Mouse (Mus musculus): ENCODE measurements around the gene Naaladl2. TPM values are rescaled to one million over a fixed set of nuclear protein-coding genes. Genes with fewer than 3 reads are reported as not detected.

Naaladl2 gene
- polyA plus RNA-seq, 1 experiment from 2014 or later: 3.9 TPM

- Histone ChIP-seq H3K36me3 (ENCODE audit: insufficient read depth, low read length) (no peaks in the 10 kb centered on the region), H3K9me3 (replicated peaks; ENCODE audit: low read length) (no peaks in the 10 kb centered on the region), H3K4me1 (replicated peaks; ENCODE audit: insufficient read depth, low read length) (no peaks in the 10 kb centered on the region), H3K27ac (no peak overlapping the region), H3K27me3 (ENCODE audit: insufficient read depth, low read length) (no peaks in the 10 kb centered on the region), H3K4me3 (replicated peaks; ENCODE audit: low read depth, low read length) (no peak overlapping the region), H3K9ac (ENCODE audit: low read depth, low read length) (no peak overlapping the region), H3K4me2 (ENCODE audit: low read length) (no peak overlapping the region)
- 54% methylated on average over 3 of the region's 3 CpGs for WGBS
- no peak for DNase-seq (ENCODE audit: low spot score)
- TF ChIP-seq CTCF (IDR thresholded peaks at IDR 0.05; ENCODE audit: low read depth): no peak
- no peak for ATAC-seq (replicated peaks; ENCODE audit: low FRiP score, low read depth)
Measured at GRCm38 (mm10) chr3:24670500-24670899, 473.6 kb downstream of the Naaladl2 start.

GRCm38 (mm10) chr3:24668052-24668916 is 475.8 kb downstream of the Naaladl2 start:
- H3K4me2 ChIP-seq (ENCODE audit: low read length): no peak overlapping the region
- H3K4me3 ChIP-seq (replicated peaks; ENCODE audit: low read depth, low read length): no peak overlapping the region
- H3K9ac ChIP-seq (ENCODE audit: low read depth, low read length): no peak overlapping the region
- no peaks in the 10 kb centered on the region for H3K27me3 ChIP-seq (ENCODE audit: insufficient read depth, low read length)
- no peaks in the 10 kb centered on the region for H3K36me3 ChIP-seq (ENCODE audit: insufficient read depth, low read length)
- ATAC-seq (replicated peaks; ENCODE audit: low FRiP score, low read depth): no peak
- WGBS: 49% methylated on average over 3 of the region's 3 CpGs
- peak overlapping the region; percentile 25; the same call in 1 of the 2 replicates for H3K27ac ChIP-seq
- H3K9me3 ChIP-seq (replicated peaks; ENCODE audit: low read length): no peaks in the 10 kb centered on the region
- H3K4me1 ChIP-seq (replicated peaks; ENCODE audit: insufficient read depth, low read length): no peaks in the 10 kb centered on the region
- peak; percentile 31 for DNase-seq (ENCODE audit: low spot score)
- TF ChIP-seq CTCF (IDR thresholded peaks at IDR 0.05; ENCODE audit: low read depth): no peak

- Histone ChIP-seq H3K9me3 (replicated peaks; ENCODE audit: low read length) (no peaks in the 10 kb centered on the region), H3K4me1 (replicated peaks; ENCODE audit: insufficient read depth, low read length) (no peaks in the 10 kb centered on the region), H3K4me2 (ENCODE audit: low read length) (no peak overlapping the region), H3K36me3 (ENCODE audit: insufficient read depth, low read length) (no peaks in the 10 kb centered on the region), H3K9ac (ENCODE audit: low read depth, low read length) (no peak overlapping the region), H3K4me3 (replicated peaks; ENCODE audit: low read depth, low read length) (no peak overlapping the region), H3K27ac (no peak overlapping the region), H3K27me3 (ENCODE audit: insufficient read depth, low read length) (no peaks in the 10 kb centered on the region)
- ATAC-seq (replicated peaks; ENCODE audit: low FRiP score, low read depth) (no peak), DNase-seq (ENCODE audit: low spot score) (no peak)
- TF ChIP-seq CTCF (IDR thresholded peaks at IDR 0.05; ENCODE audit: low read depth): no peak
- 74% methylated on average over 1 of the region's 1 CpGs for WGBS
Measured at GRCm38 (mm10) chr3:24665408-24665807, 478.7 kb downstream of the Naaladl2 start.

DNA sequence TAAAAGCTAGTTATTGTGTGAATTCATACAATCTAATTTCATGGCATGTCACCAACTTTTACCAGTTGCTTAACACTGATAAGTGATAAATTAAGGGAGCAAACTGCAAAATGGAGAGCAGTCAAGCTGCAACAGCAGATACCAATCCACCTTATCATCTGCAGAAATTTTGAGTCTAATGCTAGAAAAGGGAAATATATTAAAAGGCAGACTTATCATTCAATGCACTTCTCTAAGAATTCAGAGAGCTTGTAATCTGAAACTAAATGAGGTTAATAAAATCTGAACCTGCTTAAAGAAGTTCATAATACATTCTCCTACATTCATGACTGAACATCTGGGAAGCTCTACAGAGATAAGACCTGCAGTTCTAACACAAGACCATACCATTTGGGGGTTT is 480.3 kb downstream of the Naaladl2 start:
- H3K4me1 ChIP-seq (replicated peaks; ENCODE audit: insufficient read depth, low read length): no peaks in the 10 kb centered on the region
- TF ChIP-seq CTCF (IDR thresholded peaks at IDR 0.05; ENCODE audit: low read depth): no peak
- H3K9ac ChIP-seq (ENCODE audit: low read depth, low read length): no peak overlapping the region
- no peak for ATAC-seq (replicated peaks; ENCODE audit: low FRiP score, low read depth)
- no peak overlapping the region for H3K4me3 ChIP-seq (replicated peaks; ENCODE audit: low read depth, low read length)
- no peak for DNase-seq (ENCODE audit: low spot score)
- no peaks in the 10 kb centered on the region for H3K9me3 ChIP-seq (replicated peaks; ENCODE audit: low read length)
- H3K27ac ChIP-seq: no peak overlapping the region
- no peaks in the 10 kb centered on the region for H3K27me3 ChIP-seq (ENCODE audit: insufficient read depth, low read length)
- no peak overlapping the region for H3K4me2 ChIP-seq (ENCODE audit: low read length)
- H3K36me3 ChIP-seq (ENCODE audit: insufficient read depth, low read length): no peaks in the 10 kb centered on the region

- Histone ChIP-seq H3K4me2 (ENCODE audit: low read length) (no peak overlapping the region), H3K9me3 (replicated peaks; ENCODE audit: low read length) (no peaks in the 10 kb centered on the region), H3K27ac (no peak overlapping the region), H3K4me3 (replicated peaks; ENCODE audit: low read depth, low read length) (no peak overlapping the region), H3K4me1 (replicated peaks; ENCODE audit: insufficient read depth, low read length) (no peaks in the 10 kb centered on the region), H3K27me3 (ENCODE audit: insufficient read depth, low read length) (no peaks in the 10 kb centered on the region), H3K9ac (ENCODE audit: low read depth, low read length) (no peak overlapping the region), H3K36me3 (ENCODE audit: insufficient read depth, low read length) (no peaks in the 10 kb centered on the region)
- ATAC-seq (replicated peaks; ENCODE audit: low FRiP score, low read depth) (no peak), DNase-seq (ENCODE audit: low spot score) (peak; percentile 50)
- WGBS: 19% methylated on average over 1 of the region's 1 CpGs
- no peak for TF ChIP-seq CTCF (IDR thresholded peaks at IDR 0.05; ENCODE audit: low read depth)
Measured at GRCm38 (mm10) chr3:24630032-24630431, 514.0 kb downstream of the Naaladl2 start.

GRCm38 (mm10) chr3:24605485-24605884 is 538.6 kb downstream of the Naaladl2 start:
- H3K4me3 ChIP-seq (replicated peaks; ENCODE audit: low read depth, low read length): no peak overlapping the region
- H3K36me3 ChIP-seq (ENCODE audit: insufficient read depth, low read length): no peaks in the 10 kb centered on the region
- no peak overlapping the region for H3K9ac ChIP-seq (ENCODE audit: low read depth, low read length)
- DNase-seq (ENCODE audit: low spot score): peak; percentile 10
- no peak overlapping the region for H3K4me2 ChIP-seq (ENCODE audit: low read length)
- no peak overlapping the region for H3K27ac ChIP-seq
- TF ChIP-seq CTCF (IDR thresholded peaks at IDR 0.05; ENCODE audit: low read depth): no peak
- H3K4me1 ChIP-seq (replicated peaks; ENCODE audit: insufficient read depth, low read length): no peaks in the 10 kb centered on the region
- no peaks in the 10 kb centered on the region for H3K27me3 ChIP-seq (ENCODE audit: insufficient read depth, low read length)
- no peak for ATAC-seq (replicated peaks; ENCODE audit: low FRiP score, low read depth)
- H3K9me3 ChIP-seq (replicated peaks; ENCODE audit: low read length): no peaks in the 10 kb centered on the region

All from kidney, postnatal 0 days (tissue).